Mouse (Mus musculus) C2C12 (cell line): ENCODE data around the gene Abcf1.

Experiments used
- CEBPB ChIP-seq: IDR thresholded peaks from one replicate; pipeline ENCODE4 v1.6.1; 2011; ENCODE audit warnings: low read depth, mild to moderate bottlenecking, control low read depth, moderate library complexity
- CTCF ChIP-seq: IDR thresholded peaks from one replicate; pipeline ENCODE4 v1.5.1; 2011; ENCODE audit not compliant: control insufficient read depth, insufficient read depth, insufficient read length
- FOSL1 ChIP-seq: IDR thresholded peaks from one replicate; pipeline ENCODE4 v1.8.0; 2011; ENCODE audit warnings: mild to moderate bottlenecking, low read length; ENCODE audit not compliant: poor library complexity, insufficient read depth, severe bottlenecking
- MAX ChIP-seq: IDR thresholded peaks from one replicate; pipeline ENCODE4 v1.6.1; 2011; ENCODE audit warnings: mild to moderate bottlenecking, control low read depth
- MYOG ChIP-seq: IDR thresholded peaks from one replicate; pipeline ENCODE4 v1.6.1; 2011; ENCODE audit not compliant: control insufficient read depth, insufficient read length; ENCODE audit errors: extremely low read depth
- USF1 ChIP-seq: IDR thresholded peaks from one replicate; pipeline ENCODE4 v1.6.1; 2011; ENCODE audit warnings: low read depth, mild to moderate bottlenecking, control low read depth, moderate library complexity

GRCm38 (mm10) chr17:36017046-36017445, 47.5 kb upstream of the Abcf1 start:
- TF ChIP-seq CTCF: no peak
- no peak for TF ChIP-seq MAX
- no peak for TF ChIP-seq MYOG
- TF ChIP-seq USF1: no peak
- no peak for TF ChIP-seq FOSL1
- no peak for TF ChIP-seq CEBPB
